Mouse (Mus musculus) ovary, postnatal 14 days (tissue): Measurements from ENCODE around the gene Sept9.

Experiments
- DNase-seq: peaks from one replicate; pipeline ENCODE4 v3.0.0; 2022; ENCODE audit warnings: low spot score

Gene Sept9

GRCm38 (mm10) chr11:117265981-117266905 is 66.8 kb downstream of the Sept9 start:
- DNase-seq: peak; percentile 77

DNA sequence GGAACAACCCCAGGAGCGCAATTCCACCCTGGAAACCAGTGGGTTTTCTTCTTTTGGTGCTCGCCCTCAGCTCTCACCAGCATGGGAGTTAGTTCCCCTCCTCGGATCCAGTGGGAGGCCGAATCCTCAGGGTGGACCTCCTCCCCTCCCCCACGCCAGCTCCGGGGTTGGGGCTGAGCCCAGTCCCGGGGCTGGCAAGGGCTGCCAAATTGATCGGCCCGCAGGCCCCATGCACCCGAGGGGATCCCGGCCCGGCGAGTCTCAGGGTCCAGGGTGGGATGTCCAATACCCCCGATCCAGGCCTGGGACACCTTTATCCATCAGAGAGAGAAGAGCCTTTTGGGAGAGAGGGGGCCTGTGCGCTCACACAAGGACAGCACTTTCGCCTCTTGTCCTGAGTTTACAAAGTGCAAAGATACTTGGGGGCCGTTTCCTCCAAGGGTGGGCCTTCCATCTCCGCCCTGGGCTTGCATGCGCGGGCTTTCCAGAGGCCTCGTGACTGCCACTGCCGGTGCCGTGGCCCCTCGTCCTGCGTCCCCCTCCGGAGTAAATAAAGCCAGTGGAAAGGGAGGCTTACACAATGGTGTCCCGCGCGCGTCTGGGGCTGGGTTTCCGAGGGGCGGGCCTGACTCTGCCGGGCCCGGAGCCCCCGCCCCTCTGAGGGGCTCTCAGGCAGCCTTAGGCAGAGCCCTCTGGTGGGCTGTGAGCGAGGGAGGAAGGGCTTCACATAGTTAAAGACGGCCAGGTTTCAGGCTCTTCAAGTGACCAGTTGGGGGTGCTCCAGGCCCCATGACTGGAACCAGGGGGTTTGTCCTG is 67.7 kb downstream of the Sept9 start:
- DNase-seq: peak; percentile 43

GRCm38 (mm10) chr11:117267828-117268227 is 68.4 kb downstream of the Sept9 start:
- no peak for DNase-seq

- no peak for DNase-seq
Measured at GRCm38 (mm10) chr11:117268304-117268956, 69.0 kb downstream of the Sept9 start.

DNA sequence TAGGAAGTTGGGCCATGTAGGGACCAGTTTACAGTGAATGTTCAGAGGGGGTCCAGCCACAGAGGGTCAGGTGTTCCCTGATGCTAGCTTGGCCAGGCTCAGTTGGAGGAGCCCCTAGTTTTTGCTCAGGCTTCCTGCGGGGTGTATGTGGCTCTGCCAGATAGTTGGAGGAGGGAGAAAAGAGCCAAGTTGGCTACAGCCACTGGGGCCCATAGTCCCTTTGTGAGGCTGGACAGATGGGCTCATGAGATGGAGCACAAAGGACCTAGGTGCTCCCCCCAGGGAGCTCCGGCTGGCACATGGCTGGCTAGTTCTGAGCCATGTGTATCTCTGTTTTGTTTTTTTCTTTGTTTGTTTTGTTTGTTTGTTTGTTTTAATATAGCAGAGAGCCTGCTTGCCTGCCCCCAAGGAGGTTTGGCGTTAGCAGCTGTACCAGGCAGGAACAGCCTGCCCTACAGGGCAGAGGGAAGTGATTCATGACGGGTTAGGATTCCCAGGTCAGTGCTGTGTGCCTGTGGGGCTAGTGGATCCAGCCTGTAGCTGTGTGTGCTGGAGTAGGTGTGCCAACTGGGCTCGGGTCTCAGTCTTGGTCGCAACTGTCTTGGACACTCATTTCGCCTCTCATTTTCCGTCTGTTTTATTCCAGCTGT is 69.7 kb downstream of the Sept9 start:
- no peak for DNase-seq

GRCm38 (mm10) chr11:117269946-117270345 is 70.5 kb downstream of the Sept9 start:
- no peak for DNase-seq

DNA sequence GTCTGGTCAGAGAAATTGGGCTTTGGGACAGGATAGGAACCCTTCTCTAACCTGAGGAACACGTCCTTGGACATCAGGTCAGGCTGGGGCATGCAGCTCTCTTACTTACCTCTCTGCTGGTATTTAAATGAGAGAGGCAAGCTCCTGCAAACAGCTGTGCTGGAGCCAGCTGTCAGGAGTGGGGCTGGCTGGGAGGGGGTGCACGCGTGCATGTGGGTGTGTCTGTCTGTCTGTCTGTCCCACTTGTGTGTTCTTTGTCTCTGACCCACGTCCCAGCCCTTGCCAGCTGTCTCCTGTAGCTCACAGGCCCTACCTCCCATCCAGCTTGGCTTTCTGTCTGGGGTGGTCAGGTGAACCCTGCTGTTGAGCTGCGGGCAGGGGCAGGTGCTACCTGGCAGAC is 75.5 kb downstream of the Sept9 start:
- no peak for DNase-seq

GRCm38 (mm10) chr11:117275999-117276398 is 76.5 kb downstream of the Sept9 start:
- DNase-seq: no peak

- DNase-seq: no peak
Measured at GRCm38 (mm10) chr11:117276946-117277345, 77.5 kb downstream of the Sept9 start.

DNA sequence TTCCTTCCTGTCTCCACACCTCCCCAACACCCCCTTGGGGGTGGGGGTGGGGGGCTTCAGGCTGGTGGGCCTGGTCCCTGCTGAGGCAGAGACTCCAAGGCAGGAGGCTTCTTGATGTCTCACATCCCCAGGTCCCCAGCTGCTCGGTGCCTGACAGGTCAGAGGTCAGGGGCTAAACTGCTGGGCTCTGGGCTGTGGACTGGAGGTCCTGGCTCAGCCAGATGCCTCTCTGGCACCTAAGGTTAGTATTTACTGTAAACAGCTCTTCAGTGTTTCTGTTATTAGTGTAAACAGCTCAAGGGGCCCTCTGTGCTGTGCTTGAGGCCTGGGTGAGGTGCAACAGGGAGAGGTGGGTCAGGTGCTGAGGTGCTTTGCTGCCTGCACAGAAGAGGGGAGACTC is 78.7 kb downstream of the Sept9 start:
- no peak for DNase-seq

GRCm38 (mm10) chr11:117278514-117278913 is 79.1 kb downstream of the Sept9 start:
- no peak for DNase-seq

DNA sequence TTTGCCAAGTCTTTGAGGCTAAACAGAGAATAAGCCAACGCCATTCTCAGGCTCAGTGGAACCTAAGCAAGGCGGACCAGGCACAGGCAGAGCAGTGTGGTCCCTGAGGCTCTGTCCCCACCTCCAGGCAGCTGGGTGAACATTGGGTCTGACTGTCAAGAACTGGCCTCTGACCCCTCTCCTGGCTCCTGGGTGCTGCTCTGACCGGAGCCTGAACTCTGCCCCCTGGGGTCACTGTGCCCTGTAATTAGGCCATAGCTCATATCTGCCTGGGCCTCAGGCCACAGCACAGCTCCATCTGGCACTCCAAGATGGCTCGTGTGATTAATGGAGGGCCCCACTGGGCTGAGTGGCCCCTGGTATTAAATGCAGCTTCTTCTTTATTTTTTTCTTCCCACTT is 80.5 kb downstream of the Sept9 start:
- no peak for DNase-seq

DNA sequence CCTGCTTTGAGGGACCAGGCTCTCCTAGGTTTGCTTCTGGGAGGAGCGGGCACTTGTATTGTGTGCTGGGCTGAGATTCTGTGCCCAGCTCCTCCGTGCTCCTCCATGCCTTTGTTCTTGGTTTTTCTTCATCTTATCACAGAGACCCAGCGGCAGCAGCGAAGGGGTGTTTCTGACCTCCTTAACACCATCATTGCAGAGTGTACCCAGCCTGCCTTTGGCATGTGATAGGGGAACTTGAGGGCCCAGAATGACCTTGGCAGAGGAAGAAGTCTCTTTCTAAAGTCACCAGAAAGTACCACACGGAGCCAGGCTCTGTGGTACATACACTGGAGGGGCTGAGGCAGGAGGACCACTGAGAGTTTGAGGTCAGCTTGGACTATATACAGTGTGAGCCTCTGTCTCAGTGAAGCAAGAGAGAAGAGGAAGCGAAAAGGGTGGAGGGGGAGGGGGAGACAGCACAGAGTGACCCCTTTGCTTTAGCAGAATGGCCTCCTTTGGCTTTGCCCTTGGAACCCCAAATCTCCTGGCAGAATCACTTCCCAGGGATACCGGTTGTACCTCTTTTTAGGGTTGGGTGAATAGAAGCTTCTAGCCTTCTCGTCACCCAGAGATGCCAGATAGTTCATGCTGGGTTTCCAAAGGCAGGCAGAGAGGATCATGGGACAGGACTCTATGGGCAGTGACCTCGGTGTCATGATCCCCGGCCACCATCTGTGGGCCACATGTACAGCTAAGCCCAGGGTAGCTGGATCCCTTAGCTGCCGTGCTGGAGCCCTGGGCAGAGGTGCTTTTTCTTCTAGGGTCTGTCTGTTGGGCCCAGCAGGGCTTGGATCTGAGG is 83.8 kb downstream of the Sept9 start:
- no peak for DNase-seq

DNA sequence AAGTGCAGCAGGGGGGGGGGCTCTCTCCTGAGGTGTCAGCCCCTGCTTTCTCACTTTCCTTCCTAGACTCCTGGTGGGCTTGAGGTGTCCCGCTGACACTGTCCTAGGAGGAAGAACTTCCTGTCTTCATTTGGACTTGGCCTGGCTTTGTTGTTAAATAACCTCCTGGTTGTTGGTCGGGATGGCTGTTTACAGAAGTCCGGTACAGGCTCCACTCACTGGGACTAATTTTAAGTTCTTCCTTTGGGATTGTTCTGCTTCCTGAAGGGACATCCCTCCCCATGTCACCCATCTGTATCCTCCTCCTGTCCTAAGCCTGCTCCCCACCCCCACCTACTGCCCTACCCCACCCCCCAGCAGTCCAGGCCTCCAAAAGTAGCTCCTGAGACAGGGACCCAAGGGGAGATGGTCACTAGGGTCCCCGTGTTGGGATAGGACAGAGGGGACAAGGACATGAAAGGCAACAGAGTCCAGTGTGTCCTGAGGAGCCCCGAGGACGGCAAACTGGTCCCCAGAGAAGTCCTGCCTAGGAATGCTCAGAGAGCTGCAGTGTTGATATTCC is 84.5 kb downstream of the Sept9 start:
- no peak for DNase-seq

DNA sequence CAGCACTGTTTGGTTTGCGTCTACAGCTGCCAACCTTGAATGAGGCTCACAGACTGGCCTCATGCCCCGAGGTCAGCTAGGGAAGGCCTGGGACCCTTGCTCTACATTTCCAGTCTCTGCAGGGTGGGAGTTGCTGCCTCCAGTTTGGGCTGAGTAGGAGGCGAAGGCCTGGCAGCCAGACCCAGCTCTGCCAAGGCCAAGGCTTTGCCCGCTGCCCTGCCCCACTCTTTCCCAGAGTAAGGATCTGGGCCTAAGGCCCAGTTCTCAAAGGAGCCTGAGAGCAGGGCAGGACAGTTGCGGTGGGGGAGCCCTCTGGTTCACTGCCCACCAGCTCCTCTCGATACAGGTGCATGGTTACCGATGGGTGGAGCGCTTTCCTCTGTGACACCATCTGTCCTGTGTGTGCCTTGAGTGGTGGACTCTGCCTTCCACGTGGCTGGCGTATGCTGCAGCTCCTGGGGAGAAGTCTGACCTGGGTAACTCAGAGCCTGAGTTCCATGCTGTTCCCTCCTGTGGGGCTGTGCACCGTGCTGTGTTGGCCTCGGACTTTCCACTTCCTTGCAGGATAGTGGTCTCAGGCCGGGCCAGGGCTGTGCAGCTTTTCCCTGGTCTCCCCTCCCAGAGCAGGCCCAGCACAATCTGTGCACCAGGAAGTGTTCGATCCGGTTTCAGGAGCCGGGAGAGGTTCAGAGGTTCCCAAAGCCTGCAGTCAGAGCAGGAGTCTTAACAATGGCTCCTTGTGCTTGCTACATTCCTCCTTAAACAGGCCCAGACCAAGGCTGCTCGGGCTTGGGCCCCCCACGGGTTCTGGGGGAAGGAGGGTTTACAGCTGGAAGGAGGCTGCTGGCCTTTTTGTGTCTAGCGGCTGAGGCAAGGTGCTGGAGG is 85.5 kb downstream of the Sept9 start:
- no peak for DNase-seq

DNA sequence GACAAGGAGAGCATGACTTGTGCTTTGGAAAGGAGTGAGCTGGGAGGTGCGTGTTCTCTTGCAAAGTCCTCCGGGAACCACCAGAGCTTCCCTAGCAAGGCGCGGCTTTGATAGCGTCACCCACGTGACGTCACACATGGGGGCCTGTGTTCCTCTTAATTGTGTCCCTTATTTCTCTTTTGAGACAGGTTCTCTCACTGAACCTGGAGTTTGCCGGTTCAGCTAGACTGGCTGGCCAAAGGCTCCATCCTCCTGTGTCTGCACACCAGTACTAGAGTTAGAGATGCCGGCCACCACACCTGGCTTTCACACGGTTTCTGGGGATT is 86.1 kb downstream of the Sept9 start:
- no peak for DNase-seq

DNA sequence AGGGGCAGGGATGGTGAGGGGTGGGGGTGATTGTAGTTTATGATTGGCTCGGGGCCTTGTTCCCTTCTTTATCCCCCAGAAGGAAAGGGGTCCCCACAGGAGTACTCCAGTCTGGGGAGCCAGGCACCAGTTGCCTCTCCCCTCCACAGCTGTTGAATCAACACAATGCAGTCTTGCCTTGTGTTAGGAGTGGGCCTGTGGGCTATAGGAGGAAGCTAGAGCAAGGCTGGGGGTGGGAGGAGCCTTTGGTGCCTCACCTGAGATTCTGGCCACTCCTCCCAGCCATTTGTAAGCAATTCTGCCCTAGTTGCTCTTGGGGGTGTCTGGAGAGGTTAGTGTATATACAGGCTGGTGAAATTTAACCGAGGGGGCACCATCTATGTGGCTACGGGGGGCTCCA is 88.3 kb downstream of the Sept9 start:
- DNase-seq: no peak

DNA sequence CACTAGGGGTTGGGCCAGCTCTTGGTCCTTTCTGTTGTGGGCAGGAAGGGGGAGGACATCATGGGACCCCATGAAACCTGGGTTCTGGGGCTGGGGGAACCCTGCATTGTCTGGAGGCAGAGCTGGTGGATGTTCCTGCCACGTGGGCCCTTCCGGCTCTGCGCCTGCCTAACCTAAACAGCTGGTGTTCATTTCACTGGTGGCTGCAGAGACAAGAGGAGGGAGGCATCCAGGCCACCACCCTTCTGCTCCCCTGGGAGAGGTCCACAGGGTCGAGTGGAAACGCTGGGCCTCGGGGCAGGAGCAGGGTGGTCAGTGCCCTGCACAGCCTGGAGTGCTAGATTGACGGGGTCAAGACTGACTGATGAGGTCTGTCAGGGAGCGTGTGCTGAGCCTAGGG is 89.3 kb downstream of the Sept9 start:
- no peak for DNase-seq

GRCm38 (mm10) chr11:117291271-117292059 is 92.0 kb downstream of the Sept9 start:
- DNase-seq: no peak
